Mouse (Mus musculus) ovary, postnatal 14 days (tissue): ENCODE results near the gene Zxdc.

Experiments used
- DNase-seq: peaks from one replicate; pipeline ENCODE4 v3.0.0; 2022; ENCODE audit warnings: low spot score

The Zxdc gene

GRCm38 (mm10) chr6:90377708-90378107, 8.4 kb downstream of the Zxdc start:
- DNase-seq, result no peak

DNA sequence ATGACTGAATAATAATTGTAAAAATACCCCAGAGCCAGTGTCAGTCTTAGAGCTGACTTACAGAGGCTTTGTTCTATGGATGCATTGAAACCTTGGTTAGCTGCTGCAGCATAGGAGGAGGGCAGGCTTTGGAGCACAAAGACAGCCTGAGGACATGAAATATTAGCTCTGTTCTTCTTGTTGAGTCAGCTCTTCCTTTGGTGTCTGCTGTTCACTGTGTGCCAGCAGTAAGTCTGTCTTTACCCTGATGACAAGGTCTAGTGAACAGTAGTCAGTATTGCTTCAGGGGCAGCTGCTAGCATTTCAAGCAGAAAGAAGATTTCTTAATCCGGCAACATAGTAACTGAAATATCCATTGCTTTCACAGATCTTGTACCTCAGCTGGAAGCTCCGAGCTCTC, 12.2 kb downstream of the Zxdc start:
- no peak for DNase-seq

- no peak for DNase-seq
These were observed 21.3 kb downstream of the Zxdc start for GRCm38 (mm10) chr6:90390629-90391028.

DNA sequence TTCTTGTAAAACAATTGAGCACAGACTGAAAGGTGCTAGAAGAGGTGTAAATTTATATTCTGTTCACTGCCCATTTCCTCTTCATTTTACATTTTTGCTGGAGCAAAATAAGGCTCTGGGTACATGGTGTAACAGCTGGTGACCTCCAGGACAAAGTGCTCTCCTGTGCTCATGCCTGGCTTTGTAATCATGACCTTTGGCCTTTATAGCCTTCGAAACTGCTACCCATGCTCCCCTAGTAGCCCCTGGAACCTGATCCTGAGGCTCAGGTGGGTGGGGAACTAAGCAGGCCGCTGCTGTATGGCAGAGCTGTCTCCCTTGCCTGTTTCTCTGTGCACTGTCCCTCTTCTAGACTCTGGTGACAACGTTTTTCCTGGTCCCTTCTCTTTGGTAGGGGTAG, 24.7 kb downstream of the Zxdc start:
- no peak for DNase-seq

DNA sequence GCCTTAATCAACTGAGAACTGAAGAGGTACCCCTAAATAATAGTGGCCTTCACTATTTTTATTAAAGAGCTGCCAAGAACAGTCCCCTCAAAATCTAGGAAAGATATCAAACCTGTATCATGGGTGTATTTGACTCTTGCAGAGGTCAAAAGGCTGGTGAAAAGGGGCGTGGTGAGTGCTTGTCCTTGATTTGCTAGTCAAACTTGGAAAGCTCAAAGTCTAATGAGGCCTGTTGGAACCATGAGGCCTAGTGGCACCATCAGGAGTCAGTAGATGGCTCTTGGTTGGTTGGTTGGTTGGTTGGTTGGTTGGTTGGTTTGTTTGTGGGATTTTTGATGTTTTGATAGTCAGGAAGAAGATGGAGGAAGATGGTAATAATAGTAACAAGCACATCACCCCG, 26.5 kb downstream of the Zxdc start:
- no peak for DNase-seq

DNA sequence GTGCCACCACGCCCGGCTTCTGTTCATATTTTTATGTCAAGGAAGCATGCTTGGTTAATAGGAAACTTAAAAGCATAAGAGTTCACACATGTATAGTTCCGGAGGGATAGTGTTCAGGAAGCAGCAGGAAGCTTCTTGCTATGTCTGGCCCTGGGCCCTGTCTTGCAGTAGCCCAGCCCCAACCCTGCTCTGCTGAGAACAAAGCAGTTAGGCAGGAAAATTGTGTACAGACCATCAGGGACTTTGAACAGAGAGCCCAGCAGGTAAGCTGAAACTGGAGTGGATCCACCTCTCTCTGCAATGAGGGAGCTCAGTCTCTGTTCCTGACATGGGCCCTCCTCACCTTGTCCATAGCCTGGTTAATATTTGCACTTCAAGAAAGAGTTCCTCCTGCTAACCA, 28.0 kb downstream of the Zxdc start:
- no peak for DNase-seq

DNA sequence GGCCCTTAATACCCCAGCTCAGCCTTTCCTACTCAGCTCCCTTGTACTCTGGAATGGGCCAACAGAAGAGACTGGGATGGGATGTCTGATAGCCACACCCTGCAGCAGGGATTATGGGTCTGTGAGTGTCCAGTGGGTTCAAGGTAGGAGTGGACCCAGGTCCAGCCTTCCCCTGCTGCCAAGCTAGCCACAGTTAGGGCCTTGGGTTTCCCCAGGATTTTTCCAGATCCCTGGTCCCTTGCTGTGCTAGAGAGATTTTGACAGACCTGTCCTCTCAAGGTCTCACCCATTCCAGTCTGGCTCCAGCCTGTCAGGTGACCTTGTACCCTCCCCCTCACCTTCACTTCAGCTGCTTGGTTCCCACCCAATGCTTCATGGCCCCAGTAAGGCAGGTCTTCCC, 39.3 kb downstream of the Zxdc start:
- DNase-seq, result no peak

- no peak for DNase-seq
These were observed 41.7 kb downstream of the Zxdc start for GRCm38 (mm10) chr6:90410972-90411371.

- DNase-seq, result no peak
These were observed 42.6 kb downstream of the Zxdc start for GRCm38 (mm10) chr6:90411926-90412325.

DNA sequence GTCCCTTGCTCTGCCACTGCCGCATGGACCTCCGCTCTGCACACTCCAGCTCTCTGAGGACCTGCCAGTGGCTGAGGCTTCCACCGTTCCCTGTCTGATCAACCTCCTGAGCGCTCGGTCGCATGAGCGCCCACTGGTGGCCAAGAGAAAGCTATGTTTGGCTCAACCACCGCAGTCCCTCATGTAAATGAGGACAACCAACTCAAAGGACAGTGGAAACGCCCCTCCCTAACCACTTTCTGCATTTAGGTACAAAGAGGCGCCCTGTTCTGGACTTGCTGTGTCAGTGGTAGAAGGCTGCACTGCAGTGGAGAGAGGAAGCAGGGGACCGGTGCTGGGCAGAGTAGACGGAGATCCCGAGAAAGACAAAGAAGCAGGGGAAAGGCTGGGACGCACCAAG, 53.3 kb downstream of the Zxdc start:
- peak; percentile 62 for DNase-seq

DNA sequence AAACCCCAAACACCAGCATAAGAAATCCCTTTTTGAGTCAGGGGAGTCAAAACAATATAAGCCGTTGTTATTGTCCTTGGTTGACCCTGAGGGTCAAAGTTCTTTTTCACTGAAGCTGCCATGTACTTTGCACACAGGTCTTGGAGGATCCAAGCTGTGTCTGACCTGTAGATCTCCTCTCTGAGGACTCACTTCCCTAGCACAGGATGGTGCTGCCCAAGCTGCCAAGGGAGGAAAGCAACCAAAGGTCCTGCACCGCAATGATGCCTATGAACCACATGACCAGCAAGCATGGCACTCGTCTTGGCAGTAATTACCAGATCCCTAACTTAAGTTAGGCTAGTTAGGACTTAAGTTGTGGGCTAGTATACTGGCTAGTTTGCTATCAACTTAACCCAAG, 56.1 kb downstream of the Zxdc start:
- DNase-seq, result no peak

GRCm38 (mm10) chr6:90426003-90426402, 56.7 kb downstream of the Zxdc start:
- no peak for DNase-seq

- peak; percentile 52 for DNase-seq
These were observed 59.2 kb downstream of the Zxdc start, which contains the start of gene Cfap100 for GRCm38 (mm10) chr6:90428380-90428974. Gene Cfap100 (minus strand): TSS chr6:90428797.

DNA sequence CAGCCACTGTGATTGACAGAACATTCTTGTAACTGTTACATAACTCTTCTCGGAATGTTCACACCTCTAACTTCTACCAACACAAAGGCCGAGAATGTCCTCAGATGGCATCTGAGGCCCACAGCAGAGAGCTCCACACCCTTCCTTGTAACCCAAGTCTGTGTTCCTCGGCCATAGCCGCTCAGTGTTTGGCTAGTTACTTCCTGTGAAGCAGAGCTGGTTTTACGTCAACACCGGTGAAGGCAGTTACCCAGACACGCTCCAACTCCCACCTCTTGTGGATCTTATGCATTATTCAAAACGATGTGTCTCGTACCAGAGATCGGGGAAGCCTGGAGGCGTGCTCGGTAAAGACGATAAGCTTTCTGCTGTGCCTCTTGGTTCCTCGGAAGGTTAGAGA, 60.6 kb downstream of the Zxdc start:
- no peak for DNase-seq

DNA sequence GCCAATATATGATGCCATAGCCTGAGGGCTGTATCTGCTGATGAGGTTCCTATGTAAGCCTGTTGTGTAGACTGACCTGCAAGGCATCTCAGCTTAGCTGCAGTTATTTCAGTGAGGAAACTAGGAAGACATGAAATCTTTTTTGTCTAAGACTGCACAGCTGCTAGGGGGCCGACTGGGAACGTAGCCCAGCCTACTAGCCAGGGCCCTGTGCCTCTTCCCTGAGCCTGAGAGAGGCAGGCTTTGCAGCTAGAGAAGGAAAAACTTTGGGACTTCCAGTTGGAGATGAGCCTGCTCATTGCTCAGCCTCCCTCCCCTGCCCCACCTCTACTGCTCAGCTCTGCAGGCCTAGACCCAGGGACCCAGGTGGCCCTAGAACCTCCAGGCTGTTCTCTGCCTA, 62.2 kb downstream of the Zxdc start:
- no peak for DNase-seq

DNA sequence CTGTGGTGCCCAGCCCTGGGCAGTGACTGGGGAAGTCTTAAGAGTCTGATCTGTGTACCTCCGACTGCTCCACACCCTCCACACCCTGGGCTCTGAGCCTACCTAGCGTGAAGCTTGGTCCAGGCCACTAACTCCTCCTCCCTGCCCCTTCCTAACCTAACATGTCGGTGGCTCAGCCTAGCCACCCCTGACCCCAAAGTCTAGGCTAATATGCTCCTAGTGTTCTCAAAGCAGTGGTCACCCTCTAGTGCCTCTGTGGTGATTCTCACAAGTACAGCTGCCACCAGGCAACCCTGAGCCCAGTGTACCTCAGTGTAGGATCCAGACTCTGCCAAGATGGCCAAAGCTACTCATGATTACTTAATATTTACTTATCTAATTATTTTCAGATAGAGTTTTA, 65.4 kb downstream of the Zxdc start:
- DNase-seq, result no peak

- DNase-seq, result peak; percentile 71
These were observed 65.9 kb downstream of the Zxdc start for GRCm38 (mm10) chr6:90435195-90435618.

DNA sequence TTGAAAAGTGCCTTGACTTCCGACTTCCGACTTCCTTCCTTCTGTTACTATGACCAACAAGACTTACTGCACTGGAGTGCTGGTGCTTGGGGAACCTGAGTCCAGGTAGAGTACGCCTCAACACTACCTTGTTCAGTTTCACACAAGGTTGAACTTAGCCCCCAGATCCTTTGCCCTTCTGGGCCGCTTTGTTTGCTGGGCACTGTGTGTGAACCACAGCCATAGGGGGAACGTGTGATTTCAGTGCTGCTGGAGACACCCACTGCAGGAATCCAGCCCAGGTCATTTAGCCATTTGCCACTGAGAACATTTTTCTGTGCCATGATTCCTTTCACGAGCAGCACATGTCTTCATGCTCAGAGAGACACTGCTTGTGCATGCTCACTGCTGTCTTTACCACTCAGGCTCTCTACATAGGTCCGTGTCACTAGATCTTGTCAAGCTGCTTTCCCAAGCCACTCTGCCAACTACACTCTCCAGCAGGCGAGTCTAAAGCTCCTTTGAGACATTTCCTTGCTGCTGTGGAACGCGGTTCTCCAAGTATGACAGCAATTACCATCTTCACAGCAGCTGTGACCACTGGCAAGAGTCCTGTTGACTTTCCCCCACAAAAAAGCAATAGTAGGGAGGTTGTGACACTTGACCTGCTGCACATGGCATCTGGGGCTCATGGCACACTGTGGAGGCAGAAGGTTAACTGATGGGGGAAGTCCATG, 67.1 kb downstream of the Zxdc start:
- DNase-seq, result no peak

GRCm38 (mm10) chr6:90437041-90437440, 67.7 kb downstream of the Zxdc start:
- DNase-seq, result no peak

DNA sequence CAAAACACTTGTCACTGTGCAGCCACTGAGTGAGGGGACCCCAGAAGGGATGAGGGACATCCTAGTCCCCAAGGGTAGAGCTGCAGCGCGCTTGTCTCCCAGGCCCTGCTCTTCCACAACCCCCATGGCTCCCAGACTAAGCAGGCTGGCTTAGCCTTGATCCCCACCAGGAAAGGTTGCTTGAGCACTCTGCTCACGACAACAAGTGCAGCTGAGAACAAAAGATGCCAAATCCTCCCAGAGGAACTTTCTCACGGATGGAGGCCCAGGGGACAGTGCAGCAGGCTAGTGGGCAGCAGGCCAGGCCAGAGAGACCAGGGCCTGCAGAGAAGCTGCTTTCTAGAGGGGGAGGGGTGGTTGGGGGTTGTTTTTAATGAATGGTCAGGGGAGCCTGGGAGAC, 77.6 kb downstream of the Zxdc start:
- DNase-seq, result no peak

GRCm38 (mm10) chr6:90450179-90450578, 80.9 kb downstream of the Zxdc start:
- DNase-seq, result peak; percentile 84

- no peak for DNase-seq
These were observed 81.4 kb downstream of the Zxdc start for GRCm38 (mm10) chr6:90450697-90451096.

- DNase-seq, result no peak
These were observed 82.2 kb downstream of the Zxdc start for GRCm38 (mm10) chr6:90451512-90451911.

GRCm38 (mm10) chr6:90452603-90453002, 83.3 kb downstream of the Zxdc start:
- no peak for DNase-seq
